Mouse (Mus musculus) G1E (cell line): Measurements from ENCODE around the gene Gpc5. TPM values are rescaled to one million over a fixed set of nuclear protein-coding genes. Genes with fewer than 3 reads are reported as not detected.

ENCODE experiments used
- ATAC-seq: 2 replicates; pipeline ENCODE4 v1.8.0; 2016; ENCODE audit warnings: mild to moderate bottlenecking; ENCODE audit not compliant: insufficient number of reproducible peaks, poor library complexity, low FRiP score, severe bottlenecking; ENCODE audit errors: extremely low read depth
- DNase-seq: peaks from one replicate; pipeline ENCODE4 v3.0.0; 2012; ENCODE audit warnings: low spot score
- H3K27me3 ChIP-seq: 2 replicates; pipeline ENCODE4 v1.6.1; 2012; ENCODE audit warnings: mild to moderate bottlenecking, low read length, inconsistent platforms; ENCODE audit not compliant: insufficient read depth
- H3K36me3 ChIP-seq: replicated peaks from 2 replicates; pipeline ENCODE3; 2012; ENCODE audit warnings: mild to moderate bottlenecking, inconsistent platforms
- H3K4me1 ChIP-seq: 2 replicates; pipeline ENCODE4 v1.6.1; 2012; ENCODE audit warnings: low read depth, low read length, inconsistent platforms, mixed read lengths; ENCODE audit not compliant: insufficient read depth
- H3K4me3 ChIP-seq: 2 replicates; pipeline ENCODE4 v1.5.1; 2012; ENCODE audit warnings: low read depth, mild to moderate bottlenecking, inconsistent platforms, low read length, moderate library complexity, mixed read lengths
- H3K9me3 ChIP-seq: replicated peaks from 2 replicates; pipeline ENCODE4 v1.6.1; 2012; ENCODE audit warnings: inconsistent platforms
- CTCF ChIP-seq: IDR thresholded peaks from 2 replicates; pipeline ENCODE4 v1.5.1; 2012; ENCODE audit warnings: low read depth, low read length, inconsistent platforms, mixed read lengths
- GATA1 ChIP-seq: IDR thresholded peaks from 2 replicates; pipeline ENCODE4 v1.6.1; 2012; ENCODE audit warnings: borderline replicate concordance, low read length, inconsistent platforms, mixed read lengths
- GATA2 ChIP-seq: IDR thresholded peaks from 2 replicates; pipeline ENCODE4 v1.6.1; 2012; ENCODE audit warnings: low read depth, low read length, inconsistent platforms, borderline replicate concordance
- POLR2AphosphoS5 ChIP-seq: IDR thresholded peaks from 2 replicates; pipeline ENCODE4 v1.6.1; 2012; ENCODE audit warnings: low read depth, low read length, inconsistent platforms; ENCODE audit not compliant: insufficient replicate concordance
- TAL1 ChIP-seq: conservative IDR thresholded peaks from 2 replicates; pipeline ENCODE4 v1.6.1; 2012; ENCODE audit warnings: low read depth, low read length, inconsistent platforms, mixed read lengths
- polyA plus RNA-seq: library from polyadenylated mRNA; stranded (reverse); fragments of >175 nt; gene quantifications from 2 replicates; pipeline ENCODE4 v1.2.3, GENCODE M21; 2012
- total RNA-seq, 2 experiments: library from RNA; stranded (forward) in 1 of 2; stranded (reverse) in 1 of 2; fragments of 200-1000 nt in 1 of 2; fragments of >200 nt in 1 of 2; fragmentation: Nextera tagmentation in 1 of 2; gene quantifications; 2 replicates each; pipeline ENCODE4 v1.2.3; 2014 to 2017

Gpc5 gene
- total and polyA plus RNA-seq, 3 experiments, result 0.16 TPM; not detected in 2

GRCm38 (mm10) chr14:115979233-115979632 lies 887.2 kb downstream of the Gpc5 start:
- ATAC-seq, result peak; percentile 70; the same call in 1 of the 2 replicates
- no peaks in the 10 kb centered on the region for H3K4me1 ChIP-seq
- no peaks in the 10 kb centered on the region for H3K36me3 ChIP-seq
- H3K27me3 ChIP-seq, result no peaks in the 10 kb centered on the region
- TF ChIP-seq GATA1 (no peak), POLR2AphosphoS5 (no peak)
- no peak for DNase-seq
- 0 out of 2 replicates have a peak, but pooled peaks cover 3% of the 10 kb centered on the region for H3K9me3 ChIP-seq
- H3K4me3 ChIP-seq, result no peak overlapping the region

DNA sequence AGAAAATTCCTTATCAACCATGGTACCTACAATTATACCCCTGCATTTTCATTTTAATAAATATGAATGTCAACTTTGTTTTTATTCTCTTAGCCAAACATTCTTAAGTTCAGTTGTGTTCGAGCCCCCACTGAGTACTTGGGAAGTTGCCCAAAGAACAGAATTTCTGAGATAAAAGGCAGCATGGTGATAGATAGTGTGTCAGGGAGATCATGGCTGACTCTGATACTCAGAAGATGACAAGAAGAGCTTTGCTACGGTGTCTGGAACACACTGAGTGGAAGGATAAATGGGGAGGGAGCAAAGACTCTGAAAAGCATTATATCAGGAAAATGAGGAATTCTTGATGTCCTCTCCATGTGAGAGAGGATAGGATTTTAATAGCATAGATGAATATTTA lies 898.7 kb downstream of the Gpc5 start:
- ATAC-seq, result no peak
- no peaks in the 10 kb centered on the region for H3K36me3 ChIP-seq
- H3K9me3 ChIP-seq, result peaks cover 7% of the 10 kb centered on the region
- no peaks in the 10 kb centered on the region for H3K4me1 ChIP-seq
- no peak overlapping the region for H3K4me3 ChIP-seq
- no peaks in the 10 kb centered on the region for H3K27me3 ChIP-seq
- TF ChIP-seq TAL1, result no peak
- no peak for TF ChIP-seq CTCF
- no peak for TF ChIP-seq GATA2
- no peak for TF ChIP-seq POLR2AphosphoS5
- no peak for TF ChIP-seq GATA1
- DNase-seq, result no peak

DNA sequence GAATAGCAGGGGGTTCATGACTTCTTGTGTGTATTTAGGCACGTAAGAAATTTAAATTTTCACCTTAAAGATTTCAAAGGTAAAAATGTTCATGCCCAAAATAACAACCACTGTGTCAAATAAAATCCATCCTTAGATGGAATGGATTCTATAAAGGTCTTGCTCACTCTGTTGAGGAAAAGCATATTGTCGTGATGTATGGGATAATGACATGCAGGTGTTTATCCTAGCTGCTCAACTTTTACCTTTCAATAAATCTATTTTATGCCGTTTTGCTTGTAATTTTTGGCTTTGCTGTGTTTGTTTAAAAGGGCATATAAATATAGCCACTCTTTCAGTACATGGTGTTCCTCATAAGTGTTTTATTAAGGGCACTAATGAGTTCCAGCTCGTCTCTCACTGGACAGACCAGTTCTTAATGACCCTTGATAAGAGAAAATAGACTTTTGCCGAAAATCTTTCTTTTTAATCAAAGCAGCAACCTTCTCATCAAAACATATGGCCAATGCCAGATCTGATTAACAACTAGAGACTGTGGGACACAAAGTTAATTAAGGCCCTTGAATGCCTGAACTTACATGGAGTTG lies 901.6 kb downstream of the Gpc5 start:
- H3K4me3 ChIP-seq, result no peak overlapping the region
- H3K9me3 ChIP-seq, result peaks cover 15% of the 10 kb centered on the region
- no peaks in the 10 kb centered on the region for H3K27me3 ChIP-seq
- H3K36me3 ChIP-seq, result no peaks in the 10 kb centered on the region
- DNase-seq, result no peak
- no peak for ATAC-seq
- TF ChIP-seq GATA2, result no peak
- TF ChIP-seq GATA1, result no peak
- TF ChIP-seq TAL1, result no peak
- no peak for TF ChIP-seq POLR2AphosphoS5
- TF ChIP-seq CTCF, result no peak
- no peaks in the 10 kb centered on the region for H3K4me1 ChIP-seq

- TF ChIP-seq TAL1, result no peak
- TF ChIP-seq GATA2, result no peak
- no peak for TF ChIP-seq GATA1
- no peak for TF ChIP-seq CTCF
- no peak for TF ChIP-seq POLR2AphosphoS5
- no peak for ATAC-seq
- no peak for DNase-seq
- Histone ChIP-seq H3K4me3 (no peak overlapping the region), H3K36me3 (no peaks in the 10 kb centered on the region), H3K4me1 (no peaks in the 10 kb centered on the region), H3K27me3 (no peaks in the 10 kb centered on the region), H3K9me3 (peaks cover 10% of the 10 kb centered on the region)
These were observed 906.9 kb downstream of the Gpc5 start for GRCm38 (mm10) chr14:115998931-115999330.

- no peak for ATAC-seq
- Histone ChIP-seq H3K4me1 (no peaks in the 10 kb centered on the region), H3K9me3 (peaks cover 10% of the 10 kb centered on the region), H3K36me3 (no peaks in the 10 kb centered on the region), H3K4me3 (no peak overlapping the region), H3K27me3 (no peaks in the 10 kb centered on the region)
- no peak for TF ChIP-seq POLR2AphosphoS5
- TF ChIP-seq GATA1, result no peak
- no peak for TF ChIP-seq GATA2
- TF ChIP-seq CTCF, result no peak
- TF ChIP-seq TAL1, result no peak
- no peak for DNase-seq
These were observed 995.0 kb downstream of the Gpc5 start for GRCm38 (mm10) chr14:116087010-116087409.

DNA sequence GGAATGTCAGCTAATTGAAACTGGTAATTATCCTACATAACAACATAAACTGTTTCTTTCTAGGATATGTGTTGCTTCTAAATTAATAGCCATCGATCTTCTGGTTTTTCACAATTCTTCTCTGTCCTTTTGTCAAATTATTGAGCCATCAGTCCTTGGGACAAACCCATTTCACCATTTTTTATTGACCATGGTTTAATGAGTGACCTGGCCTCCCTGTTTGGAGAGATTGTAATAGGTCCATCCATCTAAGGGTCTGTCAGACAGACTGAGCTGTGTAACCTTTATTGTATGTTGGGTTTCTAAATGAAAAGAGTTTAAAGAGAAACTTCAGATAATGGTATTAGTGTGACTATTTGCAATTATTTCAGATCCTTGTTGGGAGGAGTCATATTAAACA lies 1035.9 kb downstream of the Gpc5 start:
- no peaks in the 10 kb centered on the region for H3K27me3 ChIP-seq
- ATAC-seq (no peak), DNase-seq (no peak)
- TF ChIP-seq GATA2 (no peak), CTCF (no peak), TAL1 (no peak), POLR2AphosphoS5 (no peak), GATA1 (no peak)
- no peak overlapping the region for H3K4me3 ChIP-seq
- no peaks in the 10 kb centered on the region for H3K36me3 ChIP-seq
- no peaks in the 10 kb centered on the region for H3K4me1 ChIP-seq
- H3K9me3 ChIP-seq, result peaks cover 8% of the 10 kb centered on the region

DNA sequence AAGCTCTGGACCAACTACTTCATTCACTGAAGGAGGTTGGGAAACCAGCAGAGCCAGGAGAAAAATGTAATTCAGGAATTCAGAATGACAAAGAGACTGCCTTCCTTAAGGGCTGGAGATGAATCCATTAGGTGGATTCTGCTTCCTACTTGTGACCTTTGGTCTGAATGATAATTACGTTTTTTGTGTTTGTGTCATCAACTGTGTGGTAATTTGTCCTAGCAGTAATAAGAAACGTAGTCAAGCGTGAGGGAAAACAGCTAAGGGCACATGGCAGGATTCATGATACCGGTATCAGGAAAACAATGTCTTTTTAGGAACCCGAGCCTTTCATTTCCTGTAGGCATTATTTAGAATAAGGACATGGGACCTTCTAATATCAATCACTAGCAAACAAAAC lies 1045.3 kb downstream of the Gpc5 start:
- ATAC-seq (no peak), DNase-seq (no peak)
- H3K27me3 ChIP-seq, result no peaks in the 10 kb centered on the region
- no peaks in the 10 kb centered on the region for H3K36me3 ChIP-seq
- H3K4me1 ChIP-seq, result no peaks in the 10 kb centered on the region
- TF ChIP-seq POLR2AphosphoS5 (no peak), GATA2 (no peak), TAL1 (no peak), CTCF (no peak), GATA1 (no peak)
- peaks cover 9% of the 10 kb centered on the region for H3K9me3 ChIP-seq
- H3K4me3 ChIP-seq, result no peak overlapping the region
